Mouse (Mus musculus): ENCODE measurements at regions not wholly inside any gene's neighbourhood (a gene's known extent, or its start where the extent isn't known, plus 50 kb on each side); places are given as distances from the start of the nearest gene placed in this dataset.

DNA sequence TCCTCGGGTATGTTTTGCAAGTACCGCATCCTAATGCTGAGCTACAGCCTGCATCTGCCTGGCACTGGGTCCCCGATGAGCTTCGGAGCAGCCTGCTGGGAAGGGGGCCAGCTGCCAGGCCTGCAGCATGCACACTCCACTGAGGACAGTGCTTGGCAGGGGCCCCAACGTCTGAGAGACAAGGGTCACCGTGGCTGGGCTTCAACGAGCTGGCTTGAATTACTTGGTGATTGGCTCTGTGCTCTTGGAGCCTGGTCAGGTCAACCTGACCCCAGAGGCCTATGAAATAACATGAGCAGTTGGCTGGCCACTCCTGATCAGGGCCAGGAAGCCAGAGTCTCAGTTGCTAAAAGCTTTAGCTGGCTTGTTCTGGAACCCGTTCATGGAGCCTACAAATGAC lies 227.5 kb downstream of the Rybp start:
- no peaks in the 10 kb centered on the region for H3K4me1 ChIP-seq (ENCODE audit: control insufficient read depth, insufficient read depth, insufficient read length, low read length)
- no peak overlapping the region for H3K4me3 ChIP-seq (ENCODE audit: insufficient read depth, low read depth, low read length)
- no peak overlapping the region for H3K27ac ChIP-seq (replicated peaks; ENCODE audit: low read depth, low read length)

GRCm38 (mm10) chr6:100055980-100056379 lies 231.3 kb downstream of the Rybp start:
- H3K27ac ChIP-seq (replicated peaks; ENCODE audit: low read depth, low read length) = no peak overlapping the region
- H3K4me3 ChIP-seq (ENCODE audit: insufficient read depth, low read depth, low read length) = no peak overlapping the region
- H3K4me1 ChIP-seq (ENCODE audit: control insufficient read depth, insufficient read depth, insufficient read length, low read length) = no peaks in the 10 kb centered on the region

GRCm38 (mm10) chr6:100052955-100053795 lies 234.1 kb downstream of the Rybp start:
- H3K27ac ChIP-seq (replicated peaks; ENCODE audit: low read depth, low read length) = no peak overlapping the region
- no peaks in the 10 kb centered on the region for H3K4me1 ChIP-seq (ENCODE audit: control insufficient read depth, insufficient read depth, insufficient read length, low read length)
- no peak overlapping the region for H3K4me3 ChIP-seq (ENCODE audit: insufficient read depth, low read depth, low read length)

GRCm38 (mm10) chr6:100052406-100052805 lies 234.9 kb downstream of the Rybp start:
- Histone ChIP-seq H3K4me3 (ENCODE audit: insufficient read depth, low read depth, low read length) (no peak overlapping the region), H3K4me1 (ENCODE audit: control insufficient read depth, insufficient read depth, insufficient read length, low read length) (no peaks in the 10 kb centered on the region), H3K27ac (replicated peaks; ENCODE audit: low read depth, low read length) (no peak overlapping the region)

- Histone ChIP-seq H3K4me1 (ENCODE audit: control insufficient read depth, insufficient read depth, insufficient read length, low read length) (no peaks in the 10 kb centered on the region), H3K4me3 (ENCODE audit: insufficient read depth, low read depth, low read length) (no peak overlapping the region), H3K27ac (replicated peaks; ENCODE audit: low read depth, low read length) (no peak overlapping the region)
Observed at GRCm38 (mm10) chr6:100049036-100049435, 238.2 kb downstream of the Rybp start.

DNA sequence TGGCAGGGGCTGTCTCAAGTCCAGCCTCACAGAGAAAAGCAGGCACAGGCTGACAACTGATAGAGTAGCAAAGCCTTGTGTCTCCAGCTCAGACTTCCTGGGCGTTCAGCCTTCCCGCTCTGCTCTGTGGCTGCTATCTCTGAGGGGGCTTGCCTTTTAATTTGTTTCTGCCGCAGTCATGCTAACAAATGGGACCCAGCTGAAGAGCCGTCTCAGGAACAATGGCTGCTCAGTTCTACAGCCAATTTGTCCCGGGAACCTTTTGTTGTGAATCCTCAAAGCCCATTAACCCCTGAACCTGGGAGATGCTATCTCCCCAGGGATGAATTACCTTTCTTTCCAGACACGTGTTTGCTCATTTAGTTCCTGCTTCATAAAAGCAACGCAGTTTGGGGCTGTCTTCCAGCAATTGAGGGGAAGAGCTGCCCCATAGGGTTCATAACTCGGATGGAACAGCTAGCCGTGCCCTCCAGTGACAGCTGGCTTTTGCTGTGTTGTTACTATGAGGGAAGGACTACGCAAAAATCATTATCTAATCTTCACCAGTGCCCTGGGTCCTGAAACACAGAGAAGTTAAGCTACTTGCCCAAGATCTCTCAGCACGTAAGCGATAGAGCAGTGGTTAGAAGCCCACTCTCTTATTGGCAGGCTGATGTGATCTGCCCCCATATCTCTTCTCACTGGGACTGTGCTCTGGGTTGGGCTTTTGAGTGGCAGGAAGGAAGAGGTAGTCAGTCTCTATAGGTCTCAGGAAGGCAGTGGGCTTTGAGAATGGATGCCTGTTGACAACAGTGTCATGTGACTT lies 240.9 kb downstream of the Rybp start:
- Histone ChIP-seq H3K4me3 (ENCODE audit: insufficient read depth, low read depth, low read length) (no peak overlapping the region), H3K4me1 (ENCODE audit: control insufficient read depth, insufficient read depth, insufficient read length, low read length) (no peaks in the 10 kb centered on the region), H3K27ac (replicated peaks; ENCODE audit: low read depth, low read length) (no peak overlapping the region)

DNA sequence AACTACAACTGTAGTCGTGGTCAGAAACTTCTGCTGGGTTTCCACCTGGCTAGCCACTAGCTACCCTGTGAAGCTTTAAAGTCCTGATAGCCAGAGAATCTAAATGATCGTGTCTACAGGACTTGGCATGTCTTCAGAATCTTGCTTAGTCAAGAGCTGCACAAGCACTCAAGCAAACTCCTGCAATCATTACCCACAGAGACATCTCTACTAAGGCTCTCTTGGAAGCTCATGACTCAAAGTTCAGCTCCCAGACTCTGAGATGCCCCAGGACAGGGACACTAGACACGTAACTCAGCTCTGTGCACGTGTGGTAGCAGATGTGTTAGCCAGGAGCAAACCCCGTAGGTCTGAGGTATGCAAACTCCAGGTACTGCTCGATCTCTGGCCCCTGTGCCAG lies 242.2 kb downstream of the Rybp start:
- H3K27ac ChIP-seq (replicated peaks; ENCODE audit: low read depth, low read length) = no peak overlapping the region
- H3K4me1 ChIP-seq (ENCODE audit: control insufficient read depth, insufficient read depth, insufficient read length, low read length) = no peaks in the 10 kb centered on the region
- H3K4me3 ChIP-seq (ENCODE audit: insufficient read depth, low read depth, low read length) = no peak overlapping the region

GRCm38 (mm10) chr6:100041161-100041560 lies 246.1 kb downstream of the Rybp start:
- Histone ChIP-seq H3K27ac (replicated peaks; ENCODE audit: low read depth, low read length) (no peak overlapping the region), H3K4me3 (ENCODE audit: insufficient read depth, low read depth, low read length) (no peak overlapping the region)

DNA sequence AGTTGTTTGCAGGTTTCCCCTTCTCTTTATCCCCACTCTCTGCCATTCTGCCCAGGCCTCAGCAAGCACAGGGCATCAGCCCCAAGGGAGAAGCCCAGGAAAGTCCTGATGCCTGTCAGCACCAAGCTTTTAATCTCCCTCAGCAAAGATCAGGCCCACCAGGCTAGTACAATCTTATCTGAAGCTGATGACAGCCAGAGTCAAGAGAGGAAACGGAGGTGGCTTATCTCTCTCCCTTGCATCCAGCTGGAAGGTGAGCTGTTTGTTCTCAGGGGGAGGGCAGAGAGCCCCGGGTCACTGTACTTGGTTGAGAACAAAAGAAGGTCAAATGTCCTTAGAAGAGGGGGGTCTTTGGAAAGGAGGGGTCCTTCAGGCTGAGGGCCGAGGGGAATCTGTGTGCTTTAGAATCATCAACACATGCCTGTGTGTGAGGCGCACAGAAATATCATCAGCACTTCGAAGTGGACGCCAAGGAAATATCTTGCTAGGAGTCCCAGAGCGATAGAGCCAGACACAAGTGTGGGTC lies 246.8 kb downstream of the Rybp start:
- Histone ChIP-seq H3K27ac (replicated peaks; ENCODE audit: low read depth, low read length) (no peak overlapping the region), H3K4me1 (ENCODE audit: control insufficient read depth, insufficient read depth, insufficient read length, low read length) (no peaks in the 10 kb centered on the region), H3K4me3 (ENCODE audit: insufficient read depth, low read depth, low read length) (no peak overlapping the region)

More at GRCm38 (mm10) chr6:100041161-100041560, 246.1 kb downstream of the Rybp start:
- no peaks in the 10 kb centered on the region for H3K4me1 ChIP-seq (ENCODE audit: control insufficient read depth, insufficient read depth, insufficient read length, low read length)

GRCm38 (mm10) chr6:100032701-100033100 lies 254.6 kb downstream of the Rybp start:
- Histone ChIP-seq H3K4me1 (ENCODE audit: control insufficient read depth, insufficient read depth, insufficient read length, low read length) (no peaks in the 10 kb centered on the region), H3K27ac (replicated peaks; ENCODE audit: low read depth, low read length) (no peak overlapping the region), H3K4me3 (ENCODE audit: insufficient read depth, low read depth, low read length) (no peak overlapping the region)

DNA sequence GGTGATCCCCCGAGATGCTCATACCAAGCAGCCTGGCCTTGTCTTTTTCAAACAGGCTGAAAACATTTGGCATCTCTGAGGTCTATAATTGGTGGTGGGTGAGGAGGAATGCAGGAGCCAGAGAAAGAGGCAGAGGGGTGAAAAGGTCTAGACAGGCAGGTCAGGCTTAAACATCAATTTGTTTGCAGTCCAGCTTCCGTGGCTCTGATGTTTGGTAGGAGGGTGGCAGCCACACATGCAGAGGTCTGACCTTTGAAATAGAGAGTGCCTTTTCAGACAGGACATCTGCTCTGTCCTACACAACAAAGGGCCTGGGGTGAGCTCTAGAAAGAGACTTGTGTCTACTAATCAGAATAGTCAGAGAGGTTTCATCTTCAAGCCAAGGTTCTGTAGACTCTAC lies 256.8 kb downstream of the Rybp start:
- Histone ChIP-seq H3K4me1 (ENCODE audit: control insufficient read depth, insufficient read depth, insufficient read length, low read length) (no peaks in the 10 kb centered on the region), H3K4me3 (ENCODE audit: insufficient read depth, low read depth, low read length) (no peak overlapping the region), H3K27ac (replicated peaks; ENCODE audit: low read depth, low read length) (no peak overlapping the region)

DNA sequence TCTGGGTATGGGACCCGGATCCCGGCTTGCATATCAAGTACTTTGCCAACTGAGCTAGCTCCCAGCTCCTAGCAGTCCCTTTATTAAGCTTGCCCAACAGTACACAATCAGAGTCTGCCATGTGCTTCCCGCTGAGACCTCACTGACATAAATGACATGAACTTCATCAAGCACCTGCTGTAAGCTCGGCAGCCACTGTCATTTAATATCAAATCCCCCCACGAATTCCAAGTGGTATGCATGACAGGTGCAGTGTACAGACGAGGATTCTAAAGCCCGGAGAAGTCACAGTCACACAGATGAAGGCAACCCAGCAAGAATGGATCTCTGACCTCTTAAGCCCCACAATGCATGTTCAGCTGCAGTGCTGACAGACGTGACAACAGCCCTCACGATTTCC lies 257.3 kb downstream of the Rybp start:
- no peak overlapping the region for H3K4me3 ChIP-seq (ENCODE audit: insufficient read depth, low read depth, low read length)
- no peak overlapping the region for H3K27ac ChIP-seq (replicated peaks; ENCODE audit: low read depth, low read length)
- no peaks in the 10 kb centered on the region for H3K4me1 ChIP-seq (ENCODE audit: control insufficient read depth, insufficient read depth, insufficient read length, low read length)

GRCm38 (mm10) chr6:100027524-100027923 lies 259.8 kb downstream of the Rybp start:
- Histone ChIP-seq H3K4me1 (ENCODE audit: control insufficient read depth, insufficient read depth, insufficient read length, low read length) (no peaks in the 10 kb centered on the region), H3K4me3 (ENCODE audit: insufficient read depth, low read depth, low read length) (no peak overlapping the region), H3K27ac (replicated peaks; ENCODE audit: low read depth, low read length) (no peak overlapping the region)

DNA sequence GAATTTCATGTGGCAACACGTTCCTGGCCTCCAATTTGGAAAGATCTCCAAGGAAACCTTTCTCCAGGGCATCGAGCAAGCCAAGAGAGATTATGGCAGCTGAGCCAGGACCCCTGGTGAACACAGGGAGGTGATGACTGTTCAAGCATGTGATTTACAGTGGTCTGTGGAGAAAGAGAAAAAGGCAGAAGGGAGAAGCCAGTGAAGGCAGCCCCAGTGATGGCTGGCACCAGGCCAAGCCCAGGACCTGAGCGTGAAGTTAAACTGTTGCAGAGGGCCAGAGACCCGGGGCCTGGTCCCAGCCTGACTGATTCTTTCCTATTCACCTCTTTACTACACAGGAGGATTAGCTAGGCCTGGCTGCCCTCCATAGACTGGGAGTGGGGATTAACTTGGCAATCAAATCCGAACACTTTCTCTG lies 261.7 kb downstream of the Rybp start:
- no peak overlapping the region for H3K27ac ChIP-seq (replicated peaks; ENCODE audit: low read depth, low read length)
- no peaks in the 10 kb centered on the region for H3K4me1 ChIP-seq (ENCODE audit: control insufficient read depth, insufficient read depth, insufficient read length, low read length)
- H3K4me3 ChIP-seq (ENCODE audit: insufficient read depth, low read depth, low read length) = no peak overlapping the region

- Histone ChIP-seq H3K27ac (replicated peaks; ENCODE audit: low read depth, low read length) (no peak overlapping the region), H3K4me3 (ENCODE audit: insufficient read depth, low read depth, low read length) (no peak overlapping the region), H3K4me1 (ENCODE audit: control insufficient read depth, insufficient read depth, insufficient read length, low read length) (no peaks in the 10 kb centered on the region)
Observed at GRCm38 (mm10) chr6:100023434-100024095, 263.7 kb downstream of the Rybp start.
